Mouse (Mus musculus): ENCODE measurements around the gene Txnrd2. TPM values are rescaled to one million over a fixed set of nuclear protein-coding genes. Genes with fewer than 3 reads are reported as not detected.

Txnrd2 gene
- polyA plus RNA-seq, 1 experiment: 21.3 TPM

DNA sequence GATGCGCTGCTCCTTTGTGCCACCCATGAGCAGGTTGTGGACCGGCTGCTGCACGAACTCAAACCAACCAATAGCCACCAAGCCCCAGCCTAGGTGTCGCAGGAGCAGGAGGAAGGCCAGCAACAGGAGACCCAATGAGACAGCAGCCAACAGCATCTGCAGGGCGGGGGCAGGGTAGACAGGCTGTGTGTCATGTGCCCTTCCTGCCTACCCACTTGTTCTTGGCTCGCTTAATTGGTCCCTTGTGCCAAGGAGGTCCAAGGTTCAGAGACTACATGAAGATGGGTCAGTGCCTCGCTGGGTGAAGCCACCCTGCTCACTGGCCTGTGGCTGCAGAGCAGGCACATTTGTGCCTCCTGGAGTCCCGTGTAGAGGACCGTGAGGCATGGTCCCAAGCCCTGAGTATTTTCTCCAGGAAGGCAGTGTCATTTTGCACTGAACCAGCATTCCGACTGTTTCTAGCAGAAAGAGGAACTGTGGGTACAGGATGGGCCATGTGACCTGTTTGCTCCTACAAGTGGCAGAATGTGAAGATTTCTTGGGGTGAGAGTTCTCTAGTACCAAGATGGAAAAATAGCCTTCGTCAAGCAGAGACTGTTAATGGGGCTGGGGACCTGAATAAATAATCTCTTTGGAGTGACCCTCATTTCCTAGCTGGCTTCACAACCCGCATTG, 14.2 kb upstream of the Txnrd2 start:
- Histone ChIP-seq H3K36me3 (ENCODE audit: control insufficient read depth, insufficient read depth) (peaks cover 15% of the 10 kb centered on the region), H3K79me2 (ENCODE audit: control insufficient read depth, insufficient read depth) (peaks cover 9% of the 10 kb centered on the region), H3K27me3 (ENCODE audit: control insufficient read depth, insufficient read depth, insufficient read length) (no peaks in the 10 kb centered on the region), H3ac (ENCODE audit: control insufficient read depth, insufficient read length) (no peak overlapping the region), H3K4me2 (ENCODE audit: low read depth) (no peak overlapping the region), H3K4me3 (no peak overlapping the region)
- no peak for TF ChIP-seq POLR2AphosphoS2 (IDR thresholded peaks at IDR 0.05; ENCODE audit: insufficient read length, low read depth)
- TF ChIP-seq REST (IDR thresholded peaks at IDR 0.05; ENCODE audit: insufficient read depth, insufficient read length): no peak
- no peak for TF ChIP-seq E2F4 (IDR thresholded peaks at IDR 0.05; ENCODE audit: insufficient read depth)

DNA sequence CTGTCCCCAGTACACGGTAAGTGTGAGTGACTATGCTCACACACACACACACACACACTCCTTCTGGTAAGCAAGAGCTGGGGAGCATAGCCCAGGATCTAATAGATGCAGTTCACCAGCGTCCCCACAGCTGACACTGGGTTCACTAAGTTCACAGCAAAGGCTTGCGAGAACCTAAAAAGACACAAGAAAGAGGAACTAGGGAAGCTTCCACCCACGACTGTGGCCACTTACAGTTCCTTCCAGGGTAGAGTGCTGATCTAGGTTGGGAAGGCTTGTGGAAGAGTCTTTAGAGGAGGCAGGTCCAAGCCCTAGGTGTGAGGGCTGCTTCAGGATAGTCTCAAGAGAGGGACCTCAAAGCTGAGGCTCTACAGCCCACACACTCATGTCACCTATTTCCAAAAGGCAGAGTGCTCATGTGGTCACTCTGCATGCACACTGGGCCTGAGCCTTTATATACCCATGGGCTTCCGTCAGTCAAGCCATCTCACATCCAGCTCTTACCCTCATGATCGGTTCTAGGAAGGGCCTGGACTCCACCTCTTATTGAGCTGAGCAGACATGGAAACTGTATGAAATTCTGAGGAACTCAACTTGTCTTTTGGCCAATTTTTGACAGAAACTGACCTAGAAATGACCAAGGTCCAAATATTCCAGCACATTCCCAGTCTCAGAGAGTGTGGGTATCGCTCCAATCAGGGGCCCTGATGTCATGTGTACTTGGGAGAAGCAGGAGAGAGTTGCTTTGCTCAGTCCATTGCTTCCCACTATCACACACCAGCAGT, 13.0 kb upstream of the Txnrd2 start:
- Histone ChIP-seq H3ac (ENCODE audit: control insufficient read depth, insufficient read length) (no peak overlapping the region), H3K27me3 (ENCODE audit: control insufficient read depth, insufficient read depth, insufficient read length) (no peaks in the 10 kb centered on the region), H3K4me2 (ENCODE audit: low read depth) (no peak overlapping the region), H3K36me3 (ENCODE audit: control insufficient read depth, insufficient read depth) (peaks cover 13% of the 10 kb centered on the region), H3K79me2 (ENCODE audit: control insufficient read depth, insufficient read depth) (peaks cover 14% of the 10 kb centered on the region), H3K4me3 (no peak overlapping the region)
- no peak for TF ChIP-seq USF1 (IDR thresholded peaks at IDR 0.05; ENCODE audit: low read depth)
- TF ChIP-seq MYOD1 (IDR thresholded peaks at IDR 0.05; ENCODE audit: control insufficient read depth in 1 of 3, insufficient read length in 2 of 3, low read depth in 2 of 3): no peak
- no peak for TF ChIP-seq REST (IDR thresholded peaks at IDR 0.05; ENCODE audit: insufficient read depth, insufficient read length)
- TF ChIP-seq MYOG (IDR thresholded peaks at IDR 0.05; ENCODE audit: control insufficient read depth in 1 of 3, insufficient read depth in 1 of 3, insufficient read length in 2 of 3, low read depth in 2 of 3): no peak
- no peak for TF ChIP-seq MAX (IDR thresholded peaks at IDR 0.05; ENCODE audit: low read depth)
- TF ChIP-seq TCF12 (IDR thresholded peaks at IDR 0.05; ENCODE audit: insufficient read depth, poor library complexity, severe bottlenecking): no peak
- no peak for TF ChIP-seq POLR2AphosphoS2 (IDR thresholded peaks at IDR 0.05; ENCODE audit: insufficient read length, low read depth)
- no peak for TF ChIP-seq CEBPB (IDR thresholded peaks at IDR 0.05; ENCODE audit: insufficient read depth, poor library complexity, severe bottlenecking)
- no peak for TF ChIP-seq SRF (IDR thresholded peaks at IDR 0.05; ENCODE audit: control insufficient read depth, insufficient read length, low read depth)
- TF ChIP-seq E2F4 (IDR thresholded peaks at IDR 0.05; ENCODE audit: insufficient read depth): no peak
- TF ChIP-seq POLR2A (IDR thresholded peaks at IDR 0.05; ENCODE audit: insufficient read length, low read depth): no peak
- TF ChIP-seq TCF3 (IDR thresholded peaks at IDR 0.05; ENCODE audit: insufficient read length, low read depth): no peak

DNA sequence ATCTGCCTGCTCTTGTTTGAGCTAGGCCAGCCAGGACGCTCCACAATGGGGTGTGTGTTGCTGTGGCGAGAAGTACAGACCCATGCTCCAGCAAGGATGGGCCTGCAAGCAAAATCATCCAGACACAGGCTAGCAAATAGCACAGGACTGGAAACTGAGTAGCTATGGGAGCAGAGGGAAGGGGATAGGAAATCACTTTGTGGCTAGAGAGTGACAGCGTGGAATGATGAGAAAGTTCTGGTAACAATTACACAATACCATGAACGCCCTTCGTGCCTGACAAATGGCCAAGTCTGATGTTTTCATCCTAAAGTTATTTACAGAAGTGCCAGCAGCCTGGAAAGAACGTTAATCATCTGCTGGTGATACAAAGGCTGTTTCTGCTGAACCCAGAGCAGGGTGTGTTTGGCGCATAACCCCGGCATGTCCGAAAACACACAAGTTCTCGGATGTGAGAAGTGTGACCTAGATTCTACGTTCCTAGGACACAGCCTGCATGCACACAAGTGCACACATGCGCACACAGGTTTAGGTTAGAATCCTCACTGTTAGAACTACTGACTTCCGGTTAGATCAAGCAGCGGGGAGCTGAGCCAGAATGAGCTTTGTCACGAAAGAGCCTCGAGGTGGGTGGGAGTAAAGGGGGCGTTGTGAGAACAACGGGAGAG, 10.0 kb upstream of the Txnrd2 start:
- no peaks in the 10 kb centered on the region for H3K27me3 ChIP-seq (ENCODE audit: control insufficient read depth, insufficient read depth, insufficient read length)
- no peak overlapping the region for H3ac ChIP-seq (ENCODE audit: control insufficient read depth, insufficient read length)
- peak overlapping the region; percentile 71 for H3K4me2 ChIP-seq (ENCODE audit: low read depth)
- TF ChIP-seq CEBPB (IDR thresholded peaks at IDR 0.05; ENCODE audit: insufficient read depth, poor library complexity, severe bottlenecking) (peak; percentile 94), MAX (IDR thresholded peaks at IDR 0.05; ENCODE audit: low read depth) (no peak)
- H3K4me3 ChIP-seq: no peak overlapping the region
- H3K36me3 ChIP-seq (ENCODE audit: control insufficient read depth, insufficient read depth): peaks cover 6% of the 10 kb centered on the region
- peaks cover 14% of the 10 kb centered on the region for H3K79me2 ChIP-seq (ENCODE audit: control insufficient read depth, insufficient read depth)

DNA sequence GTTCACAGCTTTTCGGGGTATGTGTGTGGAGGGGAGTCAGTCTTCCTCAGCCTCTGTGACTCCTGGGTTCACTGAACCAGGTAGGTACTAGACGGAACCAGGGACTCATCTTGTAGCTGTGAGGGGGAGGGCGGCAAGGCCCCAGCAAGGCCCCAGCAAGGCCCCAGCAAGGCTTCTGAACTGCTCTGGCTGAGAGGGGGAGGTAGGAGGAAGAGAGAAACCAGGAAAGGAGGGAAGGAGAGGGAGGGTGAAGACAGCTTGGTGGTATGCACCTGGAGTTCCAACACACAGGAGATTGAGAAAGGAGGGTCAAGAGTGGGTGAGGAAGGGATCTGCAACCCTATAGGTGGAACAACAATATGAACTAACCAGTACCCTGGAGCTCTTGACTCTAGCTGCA, 9.3 kb upstream of the Txnrd2 start:
- peaks cover 6% of the 10 kb centered on the region for H3K36me3 ChIP-seq (ENCODE audit: control insufficient read depth, insufficient read depth)
- TF ChIP-seq E2F4 (IDR thresholded peaks at IDR 0.05; ENCODE audit: insufficient read depth) (no peak), POLR2A (IDR thresholded peaks at IDR 0.05; ENCODE audit: insufficient read length, low read depth) (no peak)

DNA sequence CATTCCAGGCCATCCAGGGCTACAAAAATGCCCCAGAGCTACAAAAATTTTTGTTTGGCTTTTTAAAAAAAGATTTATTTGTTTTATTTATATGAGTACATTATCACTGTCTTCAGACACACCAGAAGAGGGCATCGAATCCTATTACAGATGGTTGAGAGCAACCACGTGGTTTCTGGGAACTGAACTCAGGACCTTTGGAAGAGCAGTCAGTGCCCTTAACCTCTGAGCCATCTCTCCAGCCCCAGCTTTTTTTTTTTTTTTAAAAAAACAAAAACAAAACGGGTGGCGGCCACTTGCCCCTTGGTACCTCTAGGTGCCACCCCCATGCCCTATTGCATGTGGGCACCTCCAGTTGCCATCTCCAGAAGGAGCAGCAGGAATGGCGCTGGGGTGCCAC, 8.7 kb upstream of the Txnrd2 start:
- Histone ChIP-seq H3ac (ENCODE audit: control insufficient read depth, insufficient read length) (no peak overlapping the region), H3K4me3 (no peak overlapping the region), H3K4me2 (ENCODE audit: low read depth) (no peak overlapping the region), H3K79me2 (ENCODE audit: control insufficient read depth, insufficient read depth) (peaks cover 14% of the 10 kb centered on the region), H3K36me3 (ENCODE audit: control insufficient read depth, insufficient read depth) (peaks cover 6% of the 10 kb centered on the region), H3K27me3 (ENCODE audit: control insufficient read depth, insufficient read depth, insufficient read length) (no peaks in the 10 kb centered on the region)
- TF ChIP-seq REST (IDR thresholded peaks at IDR 0.05; ENCODE audit: insufficient read depth, insufficient read length) (no peak), MYOG (IDR thresholded peaks at IDR 0.05; ENCODE audit: control insufficient read depth in 1 of 3, insufficient read depth in 1 of 3, insufficient read length in 2 of 3, low read depth in 2 of 3) (no peak), POLR2AphosphoS2 (IDR thresholded peaks at IDR 0.05; ENCODE audit: insufficient read length, low read depth) (no peak), TCF3 (IDR thresholded peaks at IDR 0.05; ENCODE audit: insufficient read length, low read depth) (no peak), SRF (IDR thresholded peaks at IDR 0.05; ENCODE audit: control insufficient read depth, insufficient read length, low read depth) (no peak), MAX (IDR thresholded peaks at IDR 0.05; ENCODE audit: low read depth) (no peak), TCF12 (IDR thresholded peaks at IDR 0.05; ENCODE audit: insufficient read depth, poor library complexity, severe bottlenecking) (no peak), USF1 (IDR thresholded peaks at IDR 0.05; ENCODE audit: low read depth) (no peak), POLR2A (IDR thresholded peaks at IDR 0.05; ENCODE audit: insufficient read length, low read depth) (no peak)

More for the DNA sequence above, 9.3 kb upstream of the Txnrd2 start:
- no peak overlapping the region for H3ac ChIP-seq (ENCODE audit: control insufficient read depth, insufficient read length)
- peaks cover 14% of the 10 kb centered on the region for H3K79me2 ChIP-seq (ENCODE audit: control insufficient read depth, insufficient read depth)
- no peaks in the 10 kb centered on the region for H3K27me3 ChIP-seq (ENCODE audit: control insufficient read depth, insufficient read depth, insufficient read length)
- H3K4me3 ChIP-seq: no peak overlapping the region
- H3K4me2 ChIP-seq (ENCODE audit: low read depth): peak overlapping the region; percentile 71

All from myocyte (in vitro differentiated cells).